Mouse (Mus musculus) heart, adult 9 months (tissue): ENCODE measurements around the gene Kdm6b.
"Not testable (repeated sequence)": the region's sequence is repeated elsewhere in the genome, so short reads cannot be mapped to it uniquely, and the experiment has no call there.

Experiments used
- DNase-seq, 2 experiments: peaks; one replicate each; pipeline ENCODE4 v3.0.0; 2022; ENCODE audit warnings: low spot score in 2 of 2

Kdm6b gene

DNA sequence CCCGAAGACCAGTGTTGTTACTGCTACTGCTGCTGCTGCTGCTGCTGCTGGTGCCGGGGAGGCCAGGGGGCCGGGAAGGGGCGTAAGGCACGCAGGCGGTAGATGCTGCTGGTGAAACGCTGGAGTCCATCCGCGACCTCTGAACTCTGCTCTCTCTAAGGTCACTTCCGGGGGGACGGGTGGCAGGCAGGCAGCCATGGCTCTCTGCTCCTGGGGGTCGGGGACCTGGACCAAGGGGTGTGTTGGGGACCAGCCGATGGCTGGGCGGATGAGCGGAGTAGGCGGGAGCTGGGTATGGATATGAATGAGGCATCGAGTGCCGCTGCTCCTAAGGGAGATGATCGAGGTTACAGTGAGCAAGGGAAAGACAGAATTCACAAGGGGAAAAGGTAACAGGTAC is 7.2 kb downstream of the Kdm6b start:
- DNase-seq: no peak

GRCm38 (mm10) chr11:69405397-69406200 is 7.9 kb downstream of the Kdm6b start:
- DNase-seq: no peak

DNA sequence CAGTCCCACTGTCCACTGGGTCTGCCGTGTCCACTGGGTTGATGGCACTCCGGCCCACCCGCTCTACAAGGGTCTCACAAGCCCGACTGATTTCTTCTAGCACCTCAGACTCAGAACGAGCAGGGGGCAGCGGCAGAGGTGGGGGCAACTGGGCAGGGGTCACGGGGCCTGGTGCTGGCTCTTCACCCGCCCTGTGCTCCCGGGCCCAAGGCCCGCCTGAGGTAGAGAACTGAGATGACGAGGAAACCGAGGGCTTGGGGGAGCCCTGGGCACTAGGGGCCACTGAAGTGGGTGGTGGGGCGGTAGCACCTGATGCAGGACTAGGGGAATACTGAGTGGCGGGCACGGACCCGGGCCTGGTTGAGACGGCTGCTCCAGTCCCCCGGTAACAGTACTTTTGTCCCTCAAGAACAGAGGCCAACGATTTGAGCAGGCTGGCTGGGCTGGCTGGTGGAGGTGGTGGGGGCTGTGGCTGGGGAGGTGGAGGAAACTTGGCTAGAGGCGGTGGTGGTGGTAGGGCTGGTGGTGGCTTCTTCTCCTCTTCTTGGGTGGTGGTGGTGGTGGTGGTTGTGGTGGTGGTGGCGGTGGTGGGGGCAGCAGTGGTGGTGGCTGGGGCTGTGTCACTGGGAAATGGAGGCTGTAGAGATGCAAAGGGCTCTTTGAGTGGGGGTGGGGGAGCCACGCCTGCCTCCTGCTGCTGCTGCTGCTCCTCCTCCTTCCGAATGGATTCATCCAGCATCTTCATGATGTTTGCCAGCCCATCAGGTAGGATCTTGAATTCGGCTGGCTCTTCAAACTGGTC is 8.7 kb downstream of the Kdm6b start:
- DNase-seq: no peak

DNA sequence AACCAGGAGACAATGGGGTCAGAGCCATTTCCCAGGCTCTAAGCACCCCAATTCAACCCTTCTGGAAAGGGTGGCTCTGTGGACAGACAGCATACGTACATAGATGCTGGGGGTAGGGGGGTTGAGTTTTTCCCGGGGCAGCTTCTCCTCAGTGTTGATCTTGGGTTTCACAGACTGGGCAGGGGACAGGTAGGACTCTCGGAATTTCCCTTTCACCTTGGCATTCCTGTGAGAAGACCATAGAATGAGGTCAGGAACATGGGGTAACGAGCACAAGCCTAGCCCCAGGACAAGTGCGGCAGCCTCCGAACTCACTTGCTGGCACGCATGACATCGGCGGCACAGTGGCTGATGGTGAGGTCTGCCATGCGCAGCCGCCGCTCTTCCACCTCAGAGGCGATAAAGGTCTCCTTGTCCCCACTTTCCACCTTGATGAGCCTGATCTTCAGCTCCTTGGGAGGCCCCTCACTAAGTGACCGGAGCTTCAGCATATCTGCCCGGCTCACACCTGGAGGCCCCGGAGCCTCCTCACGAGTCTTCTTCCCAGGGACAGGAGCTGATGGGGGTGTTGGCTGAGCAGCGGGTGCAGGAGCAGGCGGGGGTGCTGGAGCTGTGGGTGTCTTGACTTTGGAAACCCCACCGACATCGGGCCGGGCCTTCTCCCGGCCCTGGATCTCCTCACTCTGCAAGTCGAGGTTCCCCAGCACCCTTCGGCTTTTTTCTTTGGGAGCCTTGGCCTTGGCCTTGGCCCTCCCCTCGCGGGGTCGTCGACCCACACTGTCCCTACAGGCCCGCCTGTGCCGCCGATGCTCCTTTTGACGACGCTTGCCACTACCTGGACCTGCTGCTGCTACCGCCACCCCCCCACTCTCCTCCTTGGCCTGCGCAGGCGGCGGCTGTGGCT is 9.5 kb downstream of the Kdm6b start:
- DNase-seq: no peak

GRCm38 (mm10) chr11:69401987-69402386 is 11.5 kb downstream of the Kdm6b start:
- no peak for DNase-seq

- peak; percentile 87 to 88 for DNase-seq
Observed at GRCm38 (mm10) chr11:69401210-69401637, 12.3 kb downstream of the Kdm6b start.

DNA sequence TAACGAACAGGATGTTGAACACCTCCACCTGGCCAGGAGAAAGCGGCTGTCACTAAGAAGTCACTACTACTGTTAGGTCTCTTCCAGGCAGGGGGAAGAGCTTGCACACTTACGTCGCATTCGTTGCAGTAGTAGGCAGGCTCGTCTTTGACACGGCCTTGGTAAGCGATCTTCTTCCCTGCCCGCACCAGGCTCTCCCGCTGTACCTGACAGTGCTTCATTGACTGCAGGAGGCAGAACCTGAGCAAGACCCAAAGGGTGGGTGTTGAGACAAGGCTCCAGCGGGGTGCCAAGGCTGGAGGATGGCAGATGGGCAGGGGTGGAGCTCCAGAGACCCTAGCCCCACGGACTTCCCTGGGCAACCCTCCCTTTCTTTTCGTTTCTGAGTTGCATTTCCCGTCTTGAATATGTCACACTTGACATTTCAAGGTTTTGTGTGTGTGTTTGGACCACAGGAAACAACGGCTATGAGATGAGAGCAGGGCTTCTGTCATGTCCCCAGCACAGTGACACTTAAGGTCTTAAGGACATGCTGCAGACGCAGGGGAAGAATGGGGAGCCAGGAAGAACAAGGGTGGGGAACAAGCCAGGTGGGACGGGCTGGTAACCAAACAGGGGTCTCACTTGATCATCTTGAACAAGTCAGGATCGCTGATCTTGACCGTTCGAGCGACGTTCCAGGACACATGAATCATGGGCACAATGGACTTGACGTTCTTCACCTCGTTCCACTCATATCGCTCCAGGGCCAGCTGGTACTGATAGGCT is 13.2 kb downstream of the Kdm6b start:
- no peak for DNase-seq

DNA sequence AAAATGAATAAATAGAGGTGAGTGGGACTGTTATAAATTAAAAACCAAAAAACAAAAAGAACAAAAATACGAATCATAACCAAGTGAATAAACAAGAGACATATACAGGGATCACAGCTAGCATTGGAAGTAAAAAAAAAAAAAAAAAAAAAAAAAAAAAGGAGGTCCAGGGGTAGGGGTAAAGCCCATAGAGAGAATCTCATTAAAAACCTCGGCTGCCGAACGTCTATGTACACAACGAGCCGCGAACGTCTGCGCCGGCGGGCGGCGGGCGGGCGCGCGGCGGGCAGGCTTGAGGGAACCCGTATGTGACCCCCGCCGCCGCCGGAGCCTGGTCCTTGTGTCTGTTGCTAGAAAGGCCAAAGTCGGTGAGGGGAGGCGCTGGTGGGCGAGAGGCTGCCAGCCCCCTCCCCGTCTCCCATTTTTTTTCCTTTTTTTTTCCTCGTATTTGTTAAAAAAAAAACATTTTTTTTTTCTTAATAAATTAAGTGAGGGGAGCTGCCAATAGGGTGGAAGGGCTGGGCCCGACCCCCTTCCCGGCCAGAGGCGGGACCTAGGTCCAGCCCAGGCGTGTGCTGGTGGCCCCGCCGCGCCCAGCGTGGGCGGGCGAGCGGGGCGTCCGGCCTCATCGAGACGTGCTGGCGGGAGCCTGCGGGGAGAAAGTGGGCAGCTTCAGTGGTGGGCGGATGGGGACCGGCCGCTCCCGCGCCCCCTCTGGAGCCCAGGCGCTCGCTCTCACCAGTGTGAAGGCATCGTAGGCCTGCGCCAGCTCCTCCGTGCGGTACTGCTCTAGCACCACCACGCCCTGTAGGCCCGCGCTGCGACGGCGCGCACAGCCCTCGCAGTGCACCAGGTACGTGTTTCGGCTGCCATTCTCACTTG is 14.0 kb downstream of the Kdm6b start:
- DNase-seq: no peak

DNA sequence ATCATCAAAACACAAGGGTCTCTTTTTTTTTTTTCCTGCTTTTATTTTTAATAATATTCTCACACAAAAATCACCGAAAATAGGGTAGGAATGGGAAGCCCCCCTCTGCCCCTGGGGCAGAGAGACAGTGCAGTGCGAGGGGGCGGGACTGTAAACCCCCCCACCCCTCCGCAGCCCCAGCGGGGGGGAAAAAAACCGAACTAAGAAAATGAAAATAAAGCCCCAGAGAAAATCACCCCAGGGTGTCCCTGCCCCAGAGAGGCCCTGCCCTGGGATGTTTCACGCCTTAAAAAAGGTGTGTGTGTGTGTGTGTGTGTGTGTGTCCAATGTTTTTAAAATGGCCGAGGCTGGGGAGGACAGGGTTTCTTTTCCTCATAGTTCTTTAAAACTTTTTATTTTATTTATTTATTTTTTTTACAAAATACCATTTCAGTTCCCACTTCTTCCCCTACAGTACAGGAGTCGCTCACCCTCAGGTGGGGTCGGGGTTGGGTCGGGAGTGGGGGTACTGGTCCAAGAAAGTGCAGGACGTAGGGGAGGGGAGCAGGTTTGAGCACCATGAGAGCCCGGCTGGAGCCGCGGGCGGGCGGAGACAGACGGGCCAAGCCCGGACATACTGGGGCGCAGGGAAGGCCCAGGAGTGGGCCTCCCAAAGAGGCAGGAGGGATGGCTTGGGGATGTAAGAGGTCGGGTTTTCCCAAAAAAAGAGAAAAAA is 14.8 kb downstream of the Kdm6b start:
- DNase-seq: no peak

- DNase-seq: peak; percentile 58 to 82
Observed at GRCm38 (mm10) chr11:69398059-69398458, 15.4 kb downstream of the Kdm6b start, which contains the start of gene Tmem88. Gene Tmem88 (minus strand): TSS chr11:69398234.

GRCm38 (mm10) chr11:69397581-69398057 is 15.9 kb downstream of the Kdm6b start:
- peak in 1 of 2 experiments; percentile 31 for DNase-seq

GRCm38 (mm10) chr11:69396772-69397171 is 16.7 kb downstream of the Kdm6b start:
- peak; percentile 82 to 92 for DNase-seq

DNA sequence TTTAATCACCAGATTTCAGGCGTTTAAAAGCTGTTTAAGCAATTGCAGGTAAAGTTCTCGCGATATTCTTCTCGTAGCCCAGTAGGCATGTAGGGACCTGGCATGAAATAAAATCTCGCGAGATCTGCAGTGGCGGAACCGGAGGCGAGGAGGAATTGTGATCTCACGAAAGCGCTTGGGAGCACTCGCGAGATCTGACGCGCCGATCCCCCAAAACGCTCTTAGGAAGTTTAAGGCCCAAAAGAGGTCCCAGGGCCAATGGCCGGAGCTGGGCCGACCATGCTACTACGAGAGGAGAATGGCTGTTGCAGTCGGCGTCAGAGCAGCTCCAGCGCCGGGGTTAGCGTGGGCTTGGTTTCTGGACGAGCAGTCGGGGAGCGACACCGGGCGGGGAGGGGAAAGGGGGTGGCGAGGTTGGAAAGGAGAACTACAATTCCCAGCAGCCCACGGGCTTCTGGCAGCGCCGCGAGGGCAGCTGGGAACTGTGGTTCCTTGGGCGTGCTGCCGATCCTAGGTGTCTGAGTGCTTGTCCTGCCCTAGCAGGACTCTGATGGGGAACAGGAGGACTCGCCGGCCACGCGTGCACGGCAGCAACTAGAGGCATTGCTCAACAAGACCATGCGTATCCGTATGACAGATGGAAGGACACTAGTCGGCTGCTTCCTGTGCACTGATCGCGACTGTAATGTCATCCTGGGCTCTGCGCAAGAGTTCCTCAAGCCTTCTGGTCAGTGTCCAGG is 17.7 kb downstream of the Kdm6b start:
- peak; percentile 97 to 98 for DNase-seq

GRCm38 (mm10) chr11:69395235-69395633 is 18.2 kb downstream of the Kdm6b start, which contains the start of the genes Naa38 and Cyb5d1:
Gene Naa38 (plus strand): TSS chr11:69395487.
Gene Cyb5d1 (minus strand): TSS chr11:69395631.
- peak; percentile 90 to 95 for DNase-seq

DNA sequence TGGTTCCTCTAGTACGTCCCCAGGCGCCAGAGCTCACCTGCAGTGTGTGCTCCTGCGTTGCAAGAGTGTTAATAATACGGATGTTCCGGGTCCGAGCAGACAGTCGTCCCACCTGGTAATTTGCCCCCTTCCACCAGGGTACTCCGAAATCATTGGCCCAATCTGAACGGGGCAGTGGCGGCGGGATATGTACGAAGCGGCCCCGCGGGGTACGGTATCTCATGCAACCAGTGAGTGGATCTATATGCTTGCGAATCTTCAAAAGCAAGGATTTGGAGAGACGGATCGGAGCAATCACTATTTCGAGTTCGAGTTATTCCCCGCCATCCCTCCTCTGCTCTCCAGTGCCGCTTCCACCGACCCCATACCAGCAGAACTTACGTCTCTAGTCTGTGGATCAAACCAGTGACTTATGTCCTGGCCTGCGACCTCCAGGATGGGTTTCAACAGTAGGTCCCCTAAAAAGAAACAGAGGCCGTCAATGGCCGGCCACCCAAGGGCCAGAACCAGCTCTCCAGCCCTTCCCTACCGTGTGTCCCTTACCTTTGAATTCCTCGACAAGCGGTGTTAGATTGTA is 18.8 kb downstream of the Kdm6b start:
- not testable (repeated sequence) for DNase-seq

- peak; percentile 53 to 73 for DNase-seq
Observed at GRCm38 (mm10) chr11:69390400-69391034, 23.0 kb downstream of the Kdm6b start.
